Mouse (Mus musculus) heart, embryonic 14.5 days (tissue): ENCODE measurements at regions not wholly inside any gene's neighbourhood (a gene's known extent, or its start where the extent isn't known, plus 50 kb on each side); places are given as distances from the start of the nearest gene placed in this dataset.

ENCODE experiments used
- ATAC-seq: fragments of 200-750 bp; cut with Nextera tagmentation; 2 replicates; pipeline ENCODE4 v1.8.0; 2017; ENCODE audit warnings: low read depth, moderate TSS enrichment; ENCODE audit not compliant: insufficient number of reproducible peaks, insufficient read depth, low FRiP score
- H3K27ac ChIP-seq, 2 experiments: fragments of 200-500 bp in 1 of 2; fragments of 300-500 bp in 1 of 2; sonication (generic) in 1 of 2; replicated peaks in 1 of 2; 2 replicates each; pipeline ENCODE4 v1.5.1; 2012 to 2014; ENCODE audit warnings: low read depth in 2 of 2, low read length in 2 of 2, control low read depth in 1 of 2, mild to moderate bottlenecking in 1 of 2, mixed read lengths in 1 of 2; ENCODE audit not compliant: control insufficient read depth in 1 of 2, insufficient read depth in 1 of 2
- H3K27me3 ChIP-seq: fragments of 300-500 bp; sonication (generic); 2 replicates; pipeline ENCODE4 v1.6.1; 2014; ENCODE audit warnings: mild to moderate bottlenecking, low read length, control low read depth; ENCODE audit not compliant: control insufficient read depth, insufficient read depth
- H3K36me3 ChIP-seq: fragments of 300-500 bp; sonication (generic); 2 replicates; pipeline ENCODE4 v1.6.1; 2014; ENCODE audit warnings: mild to moderate bottlenecking, control low read depth, low read length, mixed read lengths; ENCODE audit not compliant: control insufficient read depth, insufficient read depth
- H3K4me1 ChIP-seq, 2 experiments: fragments of 200-500 bp in 1 of 2; fragments of 300-500 bp in 1 of 2; sonication (generic) in 1 of 2; 2 replicates each; pipeline ENCODE4 v1.6.1; 2012 to 2014; ENCODE audit warnings: low read length in 2 of 2, control low read depth in 1 of 2, mixed read lengths in 1 of 2; ENCODE audit not compliant: control insufficient read depth in 2 of 2, insufficient read depth in 2 of 2
- H3K4me2 ChIP-seq: fragments of 300-500 bp; sonication (generic); 2 replicates; pipeline ENCODE4 v1.6.1; 2014; ENCODE audit warnings: mild to moderate bottlenecking, low read length
- H3K4me3 ChIP-seq, 2 experiments: fragments of 200-500 bp in 1 of 2; fragments of 300-500 bp in 1 of 2; sonication (generic) in 1 of 2; 2 replicates each; pipeline ENCODE4 v1.5.1; 2012 to 2014; ENCODE audit warnings: low read length in 2 of 2, mild to moderate bottlenecking in 2 of 2, control low read depth in 1 of 2, low read depth in 1 of 2, moderate library complexity in 1 of 2; ENCODE audit not compliant: control insufficient read depth in 1 of 2, insufficient read depth in 1 of 2
- H3K9ac ChIP-seq: fragments of 300-500 bp; sonication (generic); 2 replicates; pipeline ENCODE4 v1.6.1; 2014; ENCODE audit warnings: mild to moderate bottlenecking, low read length
- H3K9me3 ChIP-seq: fragments of 300-500 bp; sonication (generic); 2 replicates; pipeline ENCODE4 v1.6.1; 2016; ENCODE audit warnings: low read length, control low read depth; ENCODE audit not compliant: control insufficient read depth
- WGBS: fragments of 180-500 bp; shearing (Covaris S2); extraction: QIAGEN DNeasy Blood & Tissue Kit; methylation state at CpG from one replicate; pipeline ENCODE4 v1.1.7; 2014; 5-methylcytosine and 5-hydroxymethylcytosine counted together

DNA sequence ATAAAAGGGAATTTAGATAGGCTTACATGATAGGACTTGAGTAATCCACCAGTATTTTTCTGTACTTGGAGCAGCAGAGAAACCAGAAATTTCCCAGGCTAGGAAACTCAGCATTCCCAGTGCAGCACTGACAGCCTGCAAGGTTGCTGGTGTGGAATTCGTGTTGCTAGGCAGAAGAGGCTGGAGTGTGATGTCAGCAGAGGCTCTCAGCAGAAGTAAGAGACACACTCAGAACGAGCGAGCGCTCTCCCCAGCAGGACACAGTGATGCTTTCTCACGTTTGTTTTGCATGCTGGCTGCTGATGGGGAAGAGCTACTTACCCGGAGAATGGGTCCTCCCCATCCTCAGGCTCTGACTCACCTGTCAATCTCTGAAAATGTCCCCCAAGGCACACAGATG is 104.7 kb downstream of the Dusp6 start:
- Histone ChIP-seq H3K36me3 (no peaks in the 10 kb centered on the region), H3K9ac (no peak overlapping the region), H3K27me3 (no peaks in the 10 kb centered on the region), H3K4me2 (no peak overlapping the region), H3K4me1 (no peaks in the 10 kb centered on the region), H3K27ac (no peak overlapping the region), H3K4me3 (no peak overlapping the region), H3K9me3 (no peaks in the 10 kb centered on the region)
- 12% methylated on average over 6 of the region's 6 CpGs for WGBS
- no peak for ATAC-seq

- ATAC-seq, result no peak
- Histone ChIP-seq H3K27ac (no peak overlapping the region), H3K9me3 (no peaks in the 10 kb centered on the region), H3K4me3 (no peak overlapping the region), H3K36me3 (no peaks in the 10 kb centered on the region), H3K4me1 (no peaks in the 10 kb centered on the region), H3K27me3 (no peaks in the 10 kb centered on the region), H3K9ac (no peak overlapping the region), H3K4me2 (no peak overlapping the region)
- 60% methylated on average over 5 of the region's 5 CpGs for WGBS
Observed at GRCm38 (mm10) chr10:99375101-99375500, 112.1 kb downstream of the Dusp6 start.

- Histone ChIP-seq H3K4me3 (no peak overlapping the region), H3K4me2 (no peak overlapping the region), H3K27ac (no peak overlapping the region), H3K27me3 (no peaks in the 10 kb centered on the region), H3K9ac (no peak overlapping the region), H3K4me1 (no peaks in the 10 kb centered on the region), H3K9me3 (no peaks in the 10 kb centered on the region), H3K36me3 (no peaks in the 10 kb centered on the region)
- WGBS, result 75% methylated on average over 8 of the region's 8 CpGs
- ATAC-seq, result no peak
Observed at GRCm38 (mm10) chr10:99376430-99376829, 113.4 kb downstream of the Dusp6 start.

GRCm38 (mm10) chr10:99377548-99377947 is 114.5 kb downstream of the Dusp6 start:
- Histone ChIP-seq H3K9me3 (no peaks in the 10 kb centered on the region), H3K36me3 (no peaks in the 10 kb centered on the region), H3K9ac (no peak overlapping the region), H3K4me2 (no peak overlapping the region), H3K27ac (no peak overlapping the region), H3K4me3 (no peak overlapping the region), H3K27me3 (no peaks in the 10 kb centered on the region), H3K4me1 (peaks cover 0 to 7% of the 10 kb centered on the region in 2 experiments; a peak in 2 of 4 replicates)
- ATAC-seq, result no peak
- WGBS, result 75% methylated on average over 4 of the region's 4 CpGs

GRCm38 (mm10) chr10:99379156-99379555 is 116.1 kb downstream of the Dusp6 start:
- WGBS, result 48% methylated on average over 1 of the region's 1 CpGs

GRCm38 (mm10) chr10:99380170-99380569 is 117.1 kb downstream of the Dusp6 start:
- Histone ChIP-seq H3K9ac (no peak overlapping the region), H3K4me3 (no peak overlapping the region), H3K27ac (no peak overlapping the region), H3K4me1 (peaks cover 6 to 14% of the 10 kb centered on the region in 2 experiments), H3K9me3 (no peaks in the 10 kb centered on the region), H3K4me2 (no peak overlapping the region), H3K36me3 (no peaks in the 10 kb centered on the region), H3K27me3 (no peaks in the 10 kb centered on the region)
- ATAC-seq, result no peak
- 73% methylated on average over 4 of the region's 4 CpGs for WGBS

More at GRCm38 (mm10) chr10:99379156-99379555, 116.1 kb downstream of the Dusp6 start:
- H3K4me1 ChIP-seq, result peaks cover 6 to 14% of the 10 kb centered on the region in 2 experiments
- no peaks in the 10 kb centered on the region for H3K27me3 ChIP-seq
- no peak overlapping the region for H3K27ac ChIP-seq
- no peak overlapping the region for H3K4me2 ChIP-seq
- H3K9ac ChIP-seq, result no peak overlapping the region
- H3K36me3 ChIP-seq, result no peaks in the 10 kb centered on the region
- H3K4me3 ChIP-seq, result no peak overlapping the region
- ATAC-seq, result no peak
- H3K9me3 ChIP-seq, result no peaks in the 10 kb centered on the region

GRCm38 (mm10) chr10:99383028-99383427 is 120.0 kb downstream of the Dusp6 start:
- no peak overlapping the region for H3K27ac ChIP-seq
- ATAC-seq, result no peak

GRCm38 (mm10) chr10:99384366-99384765 is 121.3 kb downstream of the Dusp6 start:
- no peak overlapping the region for H3K4me2 ChIP-seq

More at GRCm38 (mm10) chr10:99383028-99383427, 120.0 kb downstream of the Dusp6 start:
- H3K4me1 ChIP-seq, result peaks cover 6 to 14% of the 10 kb centered on the region in 2 experiments
- H3K27me3 ChIP-seq, result no peaks in the 10 kb centered on the region
- H3K4me3 ChIP-seq, result no peak overlapping the region
- WGBS, result 61% methylated on average over 4 of the region's 4 CpGs
- H3K9ac ChIP-seq, result no peak overlapping the region
- H3K4me2 ChIP-seq, result peak overlapping the region; percentile 14; the same call in 1 of the 2 replicates
- no peaks in the 10 kb centered on the region for H3K9me3 ChIP-seq
- H3K36me3 ChIP-seq, result no peaks in the 10 kb centered on the region

More at GRCm38 (mm10) chr10:99384366-99384765, 121.3 kb downstream of the Dusp6 start:
- Histone ChIP-seq H3K4me1 (peaks cover 6 to 14% of the 10 kb centered on the region in 2 experiments), H3K27me3 (no peaks in the 10 kb centered on the region), H3K4me3 (no peak overlapping the region), H3K36me3 (no peaks in the 10 kb centered on the region), H3K27ac (no peak overlapping the region), H3K9ac (no peak overlapping the region), H3K9me3 (no peaks in the 10 kb centered on the region)
- WGBS, result 79% methylated on average over 6 of the region's 6 CpGs
- ATAC-seq, result no peak
